Mouse (Mus musculus): ENCODE data around the gene Hist1h2ap.
"Not testable (repeated sequence)": the region's sequence is repeated elsewhere in the genome, so short reads cannot be mapped to it uniquely, and the experiment has no call there.

Gene Hist1h2ap

GRCm38 (mm10) chr13:21810073-21810472 lies 23.2 kb downstream of the Hist1h2ap start, which contains the start of the genes Hist1h2bq and Hist1h2ao:
Gene Hist1h2bq, minus strand, starts transcription at chr13:21810197.
Gene Hist1h2ao, plus strand, starts transcription at chr13:21810465.
- not testable (repeated sequence) for DNase-seq (ENCODE audit: low spot score in 2 of 2)

GRCm38 (mm10) chr13:21803058-21803457 lies 30.2 kb downstream of the Hist1h2ap start:
- not testable (repeated sequence) for DNase-seq (ENCODE audit: low spot score in 2 of 2)

- not testable (repeated sequence) for DNase-seq (ENCODE audit: low spot score in 2 of 2)
Observed at GRCm38 (mm10) chr13:21797163-21797562, 36.1 kb downstream of the Hist1h2ap start.

GRCm38 (mm10) chr13:21795584-21795983 lies 37.7 kb downstream of the Hist1h2ap start:
- DNase-seq (ENCODE audit: low spot score in 2 of 2) = no peak

- no peak for DNase-seq (ENCODE audit: low spot score in 2 of 2)
Observed at GRCm38 (mm10) chr13:21790601-21791283, 42.6 kb downstream of the Hist1h2ap start.

- DNase-seq (ENCODE audit: low spot score in 2 of 2) = no peak
Observed at GRCm38 (mm10) chr13:21789925-21790324, 43.4 kb downstream of the Hist1h2ap start.

- no peak for DNase-seq (ENCODE audit: low spot score in 2 of 2)
Observed at GRCm38 (mm10) chr13:21787760-21788593, 45.3 kb downstream of the Hist1h2ap start.

GRCm38 (mm10) chr13:21786899-21787629 lies 46.2 kb downstream of the Hist1h2ap start, which contains the start of the genes Hist1h2an and Hist1h2bp:
Gene Hist1h2an, minus strand, starts transcription at chr13:21787218.
Gene Hist1h2bp, plus strand, starts transcription at chr13:21787461.
- DNase-seq (ENCODE audit: low spot score in 2 of 2) = peak; percentile 84 to 87

GRCm38 (mm10) chr13:21786189-21786898 lies 47.0 kb downstream of the Hist1h2ap start:
- DNase-seq (ENCODE audit: low spot score in 2 of 2) = no peak

GRCm38 (mm10) chr13:21784311-21784710 lies 49.0 kb downstream of the Hist1h2ap start:
- DNase-seq (ENCODE audit: low spot score in 2 of 2) = no peak

- DNase-seq (ENCODE audit: low spot score in 2 of 2) = peak in 1 of 2 experiments; percentile 1
Observed at GRCm38 (mm10) chr13:21783734-21784161, 49.6 kb downstream of the Hist1h2ap start.

- peak; percentile 13 to 28 for DNase-seq (ENCODE audit: low spot score in 2 of 2)
Observed at GRCm38 (mm10) chr13:21783255-21783617, 50.1 kb downstream of the Hist1h2ap start, which contains the start of gene Hist1h3i. Gene Hist1h3i, minus strand, starts transcription at chr13:21783370.
